Mouse (Mus musculus): Measurements from ENCODE around the gene Cgas.
"Not testable (repeated sequence)": the region's sequence is repeated elsewhere in the genome, so short reads cannot be mapped to it uniquely, and the experiment has no call there.

The Cgas gene

DNA sequence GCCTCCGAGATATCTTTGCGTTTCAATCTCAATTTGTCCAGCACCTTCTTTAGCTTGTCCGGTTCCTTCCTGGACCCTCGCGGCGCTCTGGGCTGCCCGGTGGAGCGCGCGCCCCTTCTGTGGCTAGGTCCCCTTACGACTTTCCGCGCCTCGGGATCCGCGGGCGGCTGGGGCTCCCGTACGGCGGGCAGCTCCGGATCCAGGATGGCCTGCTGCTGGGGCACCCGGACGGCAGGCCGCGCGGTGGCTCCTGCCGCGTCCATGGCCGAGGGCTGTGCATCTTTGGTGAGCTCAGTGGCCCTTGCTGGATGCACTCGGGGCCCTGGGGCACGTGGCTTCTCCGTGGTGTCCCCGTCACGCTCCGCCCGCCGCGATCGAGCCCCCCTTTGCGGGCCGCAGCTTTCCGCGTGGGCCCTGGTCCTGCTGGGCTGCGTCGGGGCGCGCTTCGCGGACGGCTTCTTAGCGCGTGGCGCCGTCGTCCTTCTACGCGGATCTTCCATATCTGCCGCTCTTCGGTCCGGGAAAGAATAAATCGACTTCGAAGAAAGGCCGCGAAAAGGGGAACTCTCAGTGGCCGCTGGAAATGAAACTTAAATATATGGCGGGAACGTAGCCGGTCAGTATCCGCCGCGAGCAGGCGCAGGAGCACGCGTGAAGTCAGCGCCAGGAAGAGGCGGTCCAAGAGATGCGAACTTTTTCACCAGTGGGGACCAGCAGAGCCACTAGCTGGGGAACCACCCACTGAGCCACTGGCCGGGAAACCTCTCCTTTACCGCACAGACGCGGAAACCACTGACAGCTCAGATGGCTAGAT, at the start of gene Cgas:
TSS of gene Cgas (minus strand) at position 659 of the 814 bp plus-strand sequence.
- no peak for DNase-seq

DNA sequence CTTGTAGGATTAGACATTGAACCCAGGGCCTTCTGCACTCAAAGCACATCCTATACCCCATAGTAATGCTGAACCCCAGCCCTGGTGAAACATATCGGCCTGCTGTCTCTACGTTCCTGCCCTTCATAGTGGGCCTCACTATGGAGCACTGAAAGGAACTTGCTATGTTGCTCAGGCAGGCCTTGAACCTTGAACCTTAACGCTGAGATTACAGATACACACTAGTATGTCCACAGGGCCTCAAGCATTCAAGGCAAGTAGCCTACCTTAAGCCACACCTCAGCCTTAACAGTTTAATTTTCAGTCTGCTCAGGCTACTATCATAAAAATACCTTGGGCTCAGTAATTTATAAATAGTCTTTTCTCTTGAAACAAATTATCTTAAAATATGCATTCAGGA, 49.2 kb upstream of the Cgas start:
- DNase-seq = no peak

DNA sequence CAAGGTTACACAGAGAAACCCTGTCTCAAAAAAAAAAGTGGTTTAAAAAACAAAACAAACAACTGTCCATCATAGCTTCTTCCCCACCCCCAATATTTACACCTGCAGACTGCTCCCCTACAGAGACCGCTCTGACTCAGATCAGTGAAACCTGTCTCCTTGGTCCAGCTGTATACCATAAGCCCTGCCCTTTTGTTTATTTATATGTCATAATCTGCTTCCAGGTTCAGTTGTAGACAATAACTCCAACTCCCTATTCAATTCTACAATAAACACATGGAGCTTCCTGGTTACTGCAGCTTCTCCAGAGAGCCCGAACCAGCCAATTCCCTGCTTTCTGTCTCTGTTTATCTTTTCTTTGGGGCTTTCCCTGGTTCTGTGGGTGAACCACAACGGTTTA, 48.1 kb upstream of the Cgas start:
- no peak for DNase-seq

DNA sequence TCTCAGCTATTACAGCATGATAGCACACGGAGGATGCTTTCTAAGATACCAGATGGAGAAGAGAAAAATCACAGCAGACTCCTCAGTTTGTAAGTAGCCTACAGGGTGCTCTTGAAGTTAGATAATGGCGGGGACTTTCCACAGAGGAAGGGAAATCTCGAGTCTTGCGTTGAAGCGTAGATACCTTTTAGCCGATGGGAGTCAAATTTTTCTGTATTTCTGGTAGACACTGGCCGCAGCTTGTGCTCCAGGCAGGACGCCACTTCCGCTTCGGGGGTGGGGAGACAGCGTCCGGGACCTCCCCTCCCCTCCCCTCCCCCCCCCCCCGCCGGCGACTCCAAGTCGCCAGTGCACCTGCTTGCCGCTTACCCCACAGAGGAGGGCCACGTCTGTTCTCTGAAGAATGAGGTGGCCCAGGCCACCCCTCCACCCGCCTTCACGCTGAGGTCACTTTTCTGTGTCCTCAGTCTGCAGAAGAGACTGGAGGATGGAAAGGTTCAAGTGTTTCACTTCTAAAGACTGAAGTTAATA, 45.9 kb upstream of the Cgas start, which contains the start of gene Eef1a1:
TSS of gene Eef1a1 (minus strand) at position 262 of the 531 bp plus-strand sequence.
- peak; percentile 55 to 59 for DNase-seq

DNA sequence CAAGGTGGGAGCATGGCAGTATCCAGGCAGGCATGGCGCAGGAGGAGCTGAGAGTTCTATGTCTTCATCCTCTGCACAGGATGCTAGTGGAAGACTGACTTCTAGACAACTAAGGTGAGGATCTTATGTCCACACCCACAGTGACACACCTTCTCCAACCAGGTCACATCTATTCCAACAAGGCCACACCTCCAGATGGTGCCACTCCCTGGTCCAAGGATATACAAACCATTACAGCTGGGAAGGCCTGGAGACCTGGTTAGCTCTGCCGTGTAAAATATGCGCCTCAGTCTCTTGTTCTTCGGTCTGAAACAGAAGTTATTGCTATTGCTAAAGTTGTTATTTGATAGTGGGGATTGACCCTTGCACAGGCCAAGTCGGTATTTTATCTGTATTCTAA, 45.0 kb upstream of the Cgas start:
- not testable (repeated sequence) for DNase-seq

DNA sequence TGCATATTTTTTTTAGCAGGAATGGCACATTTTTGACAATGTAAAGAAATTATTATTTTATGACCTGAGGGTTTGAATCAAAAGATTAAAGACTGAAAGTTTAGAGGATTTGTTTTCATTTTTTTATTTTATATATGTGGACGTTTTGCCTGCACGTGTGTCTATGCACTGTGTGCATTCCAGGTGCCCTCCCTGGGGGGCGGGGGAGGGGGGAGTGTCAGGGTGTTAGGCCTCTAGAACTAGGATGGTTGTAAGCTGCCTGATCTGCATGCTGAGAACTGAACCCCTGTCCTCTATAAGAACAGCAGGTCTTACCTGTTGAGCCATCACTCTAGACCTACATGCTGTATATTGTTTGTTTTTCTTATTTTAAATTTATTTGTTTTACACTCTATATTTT, 41.6 kb upstream of the Cgas start:
- DNase-seq = no peak

DNA sequence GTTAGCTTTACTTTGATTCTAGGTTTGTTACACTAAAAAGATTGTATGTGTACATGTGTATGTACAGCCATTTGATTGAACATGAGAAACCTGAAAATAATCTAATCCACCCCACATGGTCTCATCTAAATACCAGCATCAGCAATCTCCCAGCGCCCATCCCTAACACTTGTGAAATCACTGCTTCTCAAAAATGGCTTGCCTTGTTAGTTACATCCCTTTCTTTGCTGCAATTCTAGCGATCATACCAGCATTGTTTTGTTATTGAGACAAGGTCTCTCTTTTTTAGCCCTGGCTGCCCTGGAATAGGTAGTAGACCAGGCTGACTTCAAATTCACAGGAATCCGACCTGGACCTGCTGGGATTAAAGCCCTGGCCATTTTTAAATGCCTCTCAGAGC, 39.3 kb upstream of the Cgas start:
- peak in 1 of 2 experiments; percentile 22 for DNase-seq

DNA sequence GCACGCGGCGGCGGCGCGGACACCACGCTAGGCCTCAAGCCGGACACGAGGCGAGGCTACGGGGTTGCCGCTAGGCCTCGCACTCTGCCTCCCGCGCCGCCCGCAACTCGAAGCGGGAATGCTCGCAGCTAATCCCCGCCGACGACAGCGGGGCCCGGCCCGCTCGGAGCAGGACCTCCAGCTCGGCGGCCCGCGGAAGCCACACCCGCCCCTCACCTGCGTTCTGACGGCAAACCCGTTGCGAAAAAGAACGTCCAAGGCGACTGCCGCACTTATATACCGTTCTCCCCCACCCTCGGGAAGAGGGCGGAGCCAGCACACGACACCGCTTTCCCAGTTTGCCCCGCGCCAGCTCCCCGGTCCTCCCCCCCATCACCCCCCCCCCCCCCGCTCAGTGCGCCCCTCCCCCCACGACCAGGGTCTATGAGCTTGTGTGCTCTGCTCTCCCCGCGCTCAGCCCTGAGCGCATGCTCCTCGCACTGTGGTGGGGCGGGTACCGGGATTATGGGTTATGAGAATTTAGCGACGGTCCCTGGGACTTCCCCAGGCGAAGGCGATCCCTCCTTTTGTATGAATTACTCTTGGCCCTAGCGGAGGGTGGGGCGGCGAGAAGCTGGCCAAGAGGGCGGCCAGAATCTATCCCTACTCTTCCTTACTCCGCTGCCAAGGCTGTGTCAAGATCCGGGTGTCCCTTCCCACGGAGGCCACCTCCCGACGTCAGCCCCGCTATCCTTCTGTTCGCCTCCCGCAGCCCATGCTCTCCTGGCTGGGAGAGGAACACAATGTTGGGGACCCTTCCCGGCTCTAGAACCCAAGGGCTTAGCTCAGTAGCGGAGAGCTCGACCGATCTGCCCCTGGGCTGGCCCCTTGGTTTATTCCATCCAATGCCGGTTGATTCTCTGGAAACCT, 38.6 kb upstream of the Cgas start:
- DNase-seq = peak; percentile 94 to 97

DNA sequence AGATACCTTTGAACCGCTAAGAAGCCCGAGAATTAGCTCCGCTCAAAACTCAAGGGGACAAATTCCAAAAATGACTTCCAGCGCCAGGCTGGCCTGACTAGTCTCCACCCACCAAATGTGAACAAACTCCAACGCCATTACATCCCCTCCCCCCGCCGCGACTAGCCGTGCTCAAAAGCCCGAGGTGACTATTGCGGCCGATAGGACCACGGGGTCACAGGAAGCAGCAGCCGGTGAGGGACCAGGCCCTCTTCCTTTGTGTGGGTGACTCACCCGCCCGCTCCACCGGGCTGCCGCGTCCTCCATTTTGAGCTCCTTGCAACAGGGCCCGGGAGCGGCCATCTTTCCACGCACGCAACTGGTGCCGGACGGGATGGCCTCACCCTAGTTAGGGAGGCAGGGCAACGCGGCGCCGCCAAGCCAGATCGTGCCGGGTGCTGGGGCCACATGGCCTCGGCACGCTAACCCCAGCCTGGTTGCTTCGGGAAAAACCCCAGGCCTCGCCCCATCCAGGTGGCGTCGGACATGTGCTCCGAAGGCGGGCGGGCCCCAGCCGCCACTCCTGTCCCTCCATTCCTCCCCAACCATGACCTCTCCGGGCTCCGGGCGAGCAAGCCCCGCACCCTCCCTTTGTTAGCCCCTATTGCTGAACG, 37.8 kb upstream of the Cgas start:
- DNase-seq = peak; percentile 69 to 78

DNA sequence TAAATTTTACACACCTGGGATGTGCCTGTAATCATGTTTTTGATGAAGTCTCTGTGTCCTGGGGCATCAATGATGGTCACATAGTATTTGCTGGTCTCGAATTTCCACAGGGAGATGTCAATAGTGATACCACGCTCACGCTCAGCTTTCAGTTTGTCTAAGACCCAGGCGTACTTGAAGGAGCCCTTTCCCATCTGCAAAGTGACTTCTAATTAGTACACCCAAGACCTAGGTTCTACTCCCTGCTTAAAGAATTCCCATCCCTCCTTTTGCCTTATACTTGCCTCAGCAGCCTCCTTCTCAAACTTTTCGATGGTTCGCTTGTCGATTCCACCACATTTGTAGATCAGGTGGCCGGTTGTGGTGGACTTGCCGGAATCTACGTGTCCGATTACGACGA, 37.2 kb upstream of the Cgas start:
- not testable (repeated sequence) for DNase-seq

DNA sequence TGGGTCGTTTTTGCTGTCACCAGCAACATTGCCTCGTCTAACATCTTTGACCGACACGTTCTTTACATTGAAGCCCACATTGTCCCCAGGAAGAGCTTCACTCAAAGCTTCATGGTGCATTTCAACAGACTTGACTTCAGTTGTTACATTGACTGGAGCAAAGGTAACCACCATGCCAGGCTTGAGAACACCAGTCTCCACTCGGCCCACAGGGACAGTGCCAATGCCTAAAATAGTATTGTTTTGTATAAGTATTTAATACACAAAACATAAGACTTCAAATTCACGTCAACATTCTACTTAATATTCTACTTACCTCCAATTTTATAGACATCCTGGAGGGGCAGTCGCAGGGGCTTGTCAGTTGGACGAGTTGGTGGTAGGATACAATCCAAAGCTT, 36.3 kb upstream of the Cgas start:
- DNase-seq = not testable (repeated sequence)

DNA sequence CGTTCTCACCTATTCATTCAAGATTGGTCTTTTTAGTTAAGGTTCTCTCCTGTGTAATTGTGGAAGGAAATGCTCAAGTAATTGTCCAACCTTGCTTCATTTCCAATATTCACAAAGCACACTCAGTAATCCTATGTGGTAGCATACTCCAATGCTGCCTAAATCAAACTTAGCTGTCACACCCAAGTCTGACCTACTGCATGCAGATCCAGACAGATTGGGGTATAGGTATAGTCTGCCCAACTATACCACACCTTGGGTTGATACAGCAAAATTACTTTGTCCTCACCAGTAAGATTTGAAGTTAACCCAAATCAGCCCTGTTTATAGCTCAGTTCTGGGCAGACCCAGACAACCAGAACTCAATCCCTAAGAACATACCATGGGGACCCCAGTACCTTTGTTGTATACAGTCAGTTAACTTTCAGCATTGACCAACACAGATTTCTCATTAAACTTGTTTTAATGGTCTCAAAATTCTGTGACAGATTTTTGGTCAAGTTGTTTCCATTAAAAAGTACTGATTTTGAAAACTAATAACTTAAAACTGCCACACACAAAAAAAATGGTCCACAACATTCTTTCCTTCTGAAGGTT, 35.1 kb upstream of the Cgas start:
- not testable (repeated sequence) for DNase-seq

DNA sequence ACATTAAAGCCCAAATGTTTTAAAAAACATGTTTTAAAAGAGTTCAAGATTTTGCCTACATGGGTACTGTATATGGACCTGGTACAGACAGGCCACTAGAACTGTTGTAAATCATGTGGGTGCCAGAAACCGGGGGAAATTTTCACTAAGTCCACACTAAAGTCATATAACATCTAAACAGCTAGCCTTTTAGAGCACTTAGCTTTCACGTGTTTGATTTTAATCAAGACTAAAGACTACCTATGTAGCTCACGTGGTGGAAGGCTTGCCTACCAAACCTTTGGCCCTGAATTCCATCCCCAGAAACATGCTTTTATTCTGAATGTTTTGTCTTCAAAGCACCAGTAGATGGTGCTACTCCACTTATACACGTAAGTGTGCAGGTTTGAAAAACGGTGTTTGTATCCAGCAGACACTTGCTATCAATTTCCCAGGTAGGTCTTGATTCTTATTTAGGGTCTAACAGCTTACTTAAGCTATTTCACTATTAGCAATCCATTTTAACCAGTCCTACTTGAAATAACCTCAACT, 34.0 kb upstream of the Cgas start:
- peak in 1 of 2 experiments; percentile 13 for DNase-seq

DNA sequence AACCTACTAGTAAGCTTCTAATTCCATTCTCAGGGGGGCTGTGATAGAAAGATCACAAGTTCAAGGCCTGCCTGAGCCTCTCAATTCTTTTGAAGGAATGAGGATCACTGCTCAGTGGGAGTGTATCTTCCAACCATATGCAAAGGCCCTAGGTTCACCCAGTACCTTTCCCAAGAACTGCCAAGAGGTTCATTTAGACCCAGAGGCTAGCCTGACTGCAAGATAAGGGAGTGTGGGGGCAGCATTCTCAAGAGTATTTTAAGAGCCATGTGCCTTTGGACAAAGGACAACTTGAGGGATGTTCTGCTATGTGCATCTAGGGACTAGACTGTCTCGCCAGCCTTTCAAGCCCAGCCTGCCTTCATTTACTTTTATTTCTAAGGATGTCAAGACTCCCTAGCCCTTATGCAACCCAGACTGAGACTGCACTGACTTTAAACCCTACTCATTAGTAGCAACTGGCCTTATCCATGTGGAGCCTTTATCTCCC, 33.5 kb upstream of the Cgas start:
- DNase-seq = no peak

DNA sequence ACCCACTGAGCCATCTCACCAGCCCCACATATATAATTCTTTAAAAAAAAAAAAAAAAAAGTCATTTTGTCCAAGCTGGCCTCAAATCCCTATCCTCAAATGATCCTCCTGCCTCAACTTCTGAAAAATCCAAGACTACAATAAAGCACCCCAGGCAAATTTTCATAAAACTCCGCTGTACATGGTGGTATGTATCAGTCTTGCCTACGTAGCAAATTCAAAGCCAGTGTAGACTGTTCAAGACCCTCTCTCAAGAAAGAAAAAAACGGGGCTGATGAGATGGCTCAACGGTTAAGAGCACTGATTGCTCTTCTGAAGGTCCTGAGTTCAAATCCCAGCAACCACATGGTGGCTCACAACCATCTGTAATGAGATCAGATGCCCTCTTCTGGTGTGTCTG, 32.8 kb upstream of the Cgas start:
- no peak for DNase-seq

DNA sequence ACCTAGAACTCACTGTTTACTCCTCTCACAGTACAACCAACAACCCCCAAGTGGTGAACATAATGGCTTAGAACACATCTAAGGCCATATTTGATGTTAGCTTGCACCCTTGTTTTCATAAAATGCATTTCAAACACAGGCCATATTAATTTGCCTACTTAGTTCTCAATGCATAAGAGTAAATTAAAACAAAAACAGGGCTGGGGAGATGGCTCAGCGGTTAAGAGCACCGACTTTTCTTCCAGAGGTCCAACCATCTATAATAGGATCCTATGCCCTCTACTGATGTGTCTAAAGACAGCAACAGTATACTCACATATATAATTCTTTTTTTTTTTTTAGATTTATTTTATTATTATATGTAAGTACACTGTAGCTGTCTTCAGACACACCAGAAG, 32.3 kb upstream of the Cgas start:
- no peak for DNase-seq

DNA sequence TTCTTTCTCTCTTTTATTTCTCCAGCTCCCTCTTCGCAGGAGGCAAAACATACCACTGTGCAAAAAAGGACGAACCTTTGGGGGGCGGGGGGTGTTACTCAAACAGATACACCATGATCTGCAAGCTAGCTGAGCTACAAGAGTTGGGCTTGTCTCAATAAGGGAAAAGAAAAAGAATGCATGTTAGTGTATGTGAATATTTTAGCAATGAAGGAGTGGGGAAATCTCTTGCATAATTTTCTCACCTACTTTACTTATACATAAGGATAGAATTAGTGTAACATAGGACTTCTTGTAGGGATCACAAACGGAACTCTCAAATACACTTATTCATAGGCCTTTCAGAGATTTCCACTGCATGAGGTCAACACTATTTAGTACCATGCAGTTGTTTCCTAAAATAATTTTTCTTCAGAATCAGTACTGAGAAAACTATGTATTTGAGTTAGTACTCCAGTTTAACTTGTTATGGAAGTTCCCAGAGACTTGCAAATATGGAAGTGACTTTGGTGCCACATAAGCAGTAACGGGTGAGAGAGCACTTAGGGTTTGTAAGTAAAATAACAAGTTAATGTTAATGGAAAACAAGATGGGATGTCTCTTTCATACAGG, 31.8 kb upstream of the Cgas start:
- DNase-seq = no peak

DNA sequence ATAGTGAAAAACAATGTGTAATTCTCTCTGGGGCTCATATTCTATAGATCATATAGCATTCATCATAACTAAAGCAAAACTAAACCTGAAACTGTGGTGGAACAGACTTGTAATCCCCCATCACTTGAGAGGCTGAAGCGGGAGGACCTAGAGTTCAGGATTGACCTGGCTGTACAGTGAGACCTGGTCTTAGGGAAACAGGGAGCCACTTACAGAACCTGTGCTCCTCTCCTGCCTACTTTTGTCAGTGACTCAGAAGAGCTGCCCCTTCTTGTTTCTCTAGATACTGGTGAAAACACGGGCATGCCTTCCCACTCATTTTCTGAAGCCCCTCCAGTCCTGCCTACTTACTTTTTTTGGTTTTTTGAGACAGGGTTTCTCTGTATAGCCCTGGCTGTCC, 31.2 kb upstream of the Cgas start:
- DNase-seq = no peak

DNA sequence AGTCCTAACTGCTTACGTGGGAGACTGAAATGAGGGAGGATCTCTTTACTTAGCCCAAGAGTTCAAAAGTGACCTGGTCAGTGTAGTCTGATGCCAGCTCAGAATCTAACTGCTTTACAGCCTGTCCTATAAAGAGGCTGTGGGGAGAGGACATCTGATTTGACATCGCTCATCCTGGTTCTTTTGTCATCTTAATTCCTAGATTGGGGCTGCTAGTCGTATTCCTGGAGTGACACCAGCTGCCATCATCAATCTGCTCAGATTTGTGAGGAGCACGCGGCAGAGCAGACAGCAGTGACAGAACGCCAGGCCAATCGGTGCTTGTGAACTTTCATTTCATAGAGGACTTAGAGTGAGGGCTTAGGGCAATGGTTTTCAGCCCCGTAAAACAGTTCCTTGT, 30.6 kb upstream of the Cgas start:
- DNase-seq = no peak

DNA sequence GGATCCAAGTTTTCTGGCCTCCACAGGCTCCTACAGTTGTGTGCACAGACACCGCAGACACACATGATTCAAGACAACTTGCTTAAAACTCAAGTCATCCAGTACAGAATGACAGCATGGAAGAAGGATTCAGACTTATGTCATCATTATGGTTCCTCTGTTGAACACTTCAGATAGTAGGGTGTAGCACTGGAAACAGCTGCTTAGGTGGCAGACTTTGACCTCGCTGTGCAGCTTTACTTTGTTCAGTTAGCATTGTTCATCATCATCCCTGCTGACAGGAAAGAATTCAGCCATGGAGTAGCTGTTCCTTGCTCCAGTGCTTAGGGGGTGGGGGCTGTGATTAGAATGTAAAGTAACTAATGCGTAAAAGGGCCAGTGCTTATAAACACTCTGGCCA, 22.7 kb upstream of the Cgas start:
- no peak for DNase-seq

DNA sequence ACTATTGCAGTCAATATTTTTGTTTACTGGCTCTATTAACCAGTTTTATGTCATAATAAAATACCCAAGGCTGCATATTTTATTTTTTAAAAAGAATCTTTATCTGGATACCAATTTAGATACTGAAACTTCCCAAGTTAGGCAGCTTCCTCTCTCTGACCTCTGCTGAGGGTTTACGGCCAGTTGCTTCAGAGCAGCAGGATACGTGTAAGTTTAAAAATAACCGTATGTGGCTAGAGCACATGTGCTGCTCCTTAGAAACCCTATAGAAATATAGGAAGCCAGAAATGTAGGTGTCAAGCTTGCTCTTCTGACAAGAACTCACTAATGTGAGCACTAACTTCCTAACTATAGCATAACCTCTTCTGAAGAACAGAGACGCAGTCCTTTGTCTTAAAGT, 20.3 kb upstream of the Cgas start:
- no peak for DNase-seq

DNA sequence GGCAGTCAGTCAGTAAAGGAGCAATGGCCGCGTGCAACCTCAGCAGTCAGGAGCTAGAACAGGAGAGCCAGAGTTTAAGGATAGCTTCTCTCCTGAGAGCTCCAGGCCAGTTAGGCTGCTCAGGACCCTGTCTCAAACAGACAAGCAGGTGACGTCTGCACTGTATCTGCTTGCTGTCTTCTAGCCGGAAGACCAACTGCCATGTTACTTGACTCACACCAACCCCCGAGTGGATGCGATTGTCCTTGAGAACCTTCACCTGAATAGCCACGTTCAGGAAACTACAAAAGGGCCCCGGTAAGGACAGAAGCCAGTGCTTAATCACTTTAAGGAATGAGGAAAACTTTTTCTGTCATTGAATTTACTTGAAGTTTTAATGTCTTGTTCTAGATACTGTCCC, 14.0 kb upstream of the Cgas start:
- no peak for DNase-seq
